Mouse (Mus musculus) midbrain, embryonic 15.5 days (tissue): ENCODE measurements at regions not wholly inside any gene's neighbourhood (a gene's known extent, or its start where the extent isn't known, plus 50 kb on each side); places are given as distances from the start of the nearest gene placed in this dataset.

Experiments used
- ATAC-seq: fragments of 200-750 bp; cut with Nextera tagmentation; replicated peaks from 2 replicates; pipeline ENCODE4 v1.8.0; 2017; ENCODE audit warnings: moderate TSS enrichment
- H3K27ac ChIP-seq: fragments of 300-500 bp; sonication (generic); 2 replicates; pipeline ENCODE4 v1.5.1; 2015; ENCODE audit warnings: mild to moderate bottlenecking, inconsistent platforms
- H3K27me3 ChIP-seq: fragments of 300-500 bp; sonication (generic); replicated peaks from 2 replicates; pipeline ENCODE4 v1.6.1; 2015; ENCODE audit warnings: inconsistent platforms
- H3K36me3 ChIP-seq: fragments of 300-500 bp; sonication (generic); replicated peaks from 2 replicates; pipeline ENCODE4 v1.6.1; 2015; ENCODE audit warnings: inconsistent platforms
- H3K4me1 ChIP-seq: fragments of 300-500 bp; sonication (generic); 2 replicates; pipeline ENCODE4 v1.6.1; 2015; ENCODE audit warnings: inconsistent platforms
- H3K4me2 ChIP-seq: fragments of 300-500 bp; sonication (generic); 2 replicates; pipeline ENCODE4 v1.6.1; 2015; ENCODE audit warnings: inconsistent platforms, mild to moderate bottlenecking, moderate library complexity
- H3K4me3 ChIP-seq: fragments of 300-500 bp; sonication (generic); 2 replicates; pipeline ENCODE4 v1.5.1; 2015; ENCODE audit warnings: mild to moderate bottlenecking, inconsistent platforms
- H3K9ac ChIP-seq: fragments of 300-500 bp; sonication (generic); 2 replicates; pipeline ENCODE4 v1.6.1; 2015; ENCODE audit warnings: mild to moderate bottlenecking, inconsistent platforms
- H3K9me3 ChIP-seq: fragments of 300-500 bp; sonication (generic); 2 replicates; pipeline ENCODE4 v1.6.1; 2016; ENCODE audit warnings: inconsistent platforms

GRCm38 (mm10) chr17:54154536-54154935 is 144.3 kb downstream of the Slc5a7 start:
- Histone ChIP-seq H3K27me3 (no peaks in the 10 kb centered on the region), H3K27ac (no peak overlapping the region), H3K9me3 (no peaks in the 10 kb centered on the region), H3K4me1 (no peaks in the 10 kb centered on the region), H3K4me3 (no peak overlapping the region), H3K9ac (no peak overlapping the region), H3K36me3 (no peaks in the 10 kb centered on the region), H3K4me2 (no peak overlapping the region)
- ATAC-seq = no peak
